Mouse (Mus musculus) C2C12 (cell line): ENCODE results near the gene Mbd3. TPM values are rescaled to one million over a fixed set of nuclear protein-coding genes. Genes with fewer than 3 reads are reported as not detected.

ENCODE experiments used
- H3K27me3 ChIP-seq: one replicate; pipeline ENCODE4 v1.6.1; 2011; ENCODE audit not compliant: control insufficient read depth, insufficient read depth, insufficient read length
- H3K36me3 ChIP-seq: one replicate; pipeline ENCODE4 v1.6.1; 2011; ENCODE audit not compliant: control insufficient read depth, insufficient read depth
- H3K4me3 ChIP-seq: one replicate; pipeline ENCODE4 v1.5.1; 2011; ENCODE audit warnings: mild to moderate bottlenecking, control low read depth; ENCODE audit not compliant: poor library complexity, insufficient read depth, severe bottlenecking
- H3K79me2 ChIP-seq: one replicate; pipeline ENCODE4 v1.6.1; 2011; ENCODE audit not compliant: control insufficient read depth, insufficient read depth
- H3K79me3 ChIP-seq: one replicate; pipeline ENCODE4 v1.6.1; 2011; ENCODE audit warnings: low read depth, control low read depth
- H3ac ChIP-seq: one replicate; pipeline ENCODE3; 2011; ENCODE audit warnings: low read depth; ENCODE audit not compliant: control insufficient read depth, insufficient read length
- CEBPB ChIP-seq: IDR thresholded peaks from one replicate; pipeline ENCODE4 v1.6.1; 2011; ENCODE audit warnings: low read depth, mild to moderate bottlenecking, control low read depth, moderate library complexity
- CTCF ChIP-seq: IDR thresholded peaks from one replicate; pipeline ENCODE4 v1.5.1; 2011; ENCODE audit not compliant: control insufficient read depth, insufficient read depth, insufficient read length
- FOSL1 ChIP-seq: IDR thresholded peaks from one replicate; pipeline ENCODE4 v1.8.0; 2011; ENCODE audit warnings: mild to moderate bottlenecking, low read length; ENCODE audit not compliant: poor library complexity, insufficient read depth, severe bottlenecking
- MAX ChIP-seq: IDR thresholded peaks from one replicate; pipeline ENCODE4 v1.6.1; 2011; ENCODE audit warnings: mild to moderate bottlenecking, control low read depth
- MYOD1 ChIP-seq: IDR thresholded peaks from one replicate; pipeline ENCODE4 v1.6.1; 2011; ENCODE audit warnings: low read depth; ENCODE audit not compliant: control insufficient read depth, insufficient read length
- MYOG ChIP-seq: IDR thresholded peaks from one replicate; pipeline ENCODE4 v1.6.1; 2011; ENCODE audit not compliant: control insufficient read depth, insufficient read length; ENCODE audit errors: extremely low read depth
- USF1 ChIP-seq: IDR thresholded peaks from one replicate; pipeline ENCODE4 v1.6.1; 2011; ENCODE audit warnings: low read depth, mild to moderate bottlenecking, control low read depth, moderate library complexity
- polyA plus RNA-seq: library from polyadenylated mRNA; unstranded; fragments of >200 nt; fragmentation: generic; extraction: Trizol; gene quantifications from one replicate; pipeline ENCODE4 v1.2.1, GENCODE M21; 2012; ENCODE audit warnings: missing spikeins

The Mbd3 gene
- polyA plus RNA-seq, 1 experiment = 326 TPM

GRCm38 (mm10) chr10:80442989-80443388 is 43.6 kb upstream of the Mbd3 start:
- Histone ChIP-seq H3K79me2 (no peaks in the 10 kb centered on the region), H3ac (no peak overlapping the region), H3K36me3 (no peaks in the 10 kb centered on the region), H3K4me3 (no peak overlapping the region), H3K27me3 (peaks cover 13% of the 10 kb centered on the region), H3K79me3 (no peaks in the 10 kb centered on the region)
- no peak for TF ChIP-seq MYOG
- TF ChIP-seq FOSL1 = no peak
- no peak for TF ChIP-seq MAX
- no peak for TF ChIP-seq MYOD1
- no peak for TF ChIP-seq USF1
- no peak for TF ChIP-seq CEBPB
- no peak for TF ChIP-seq CTCF

- Histone ChIP-seq H3K79me2 (no peaks in the 10 kb centered on the region), H3K79me3 (no peaks in the 10 kb centered on the region), H3K36me3 (no peaks in the 10 kb centered on the region), H3ac (no peak overlapping the region), H3K4me3 (no peak overlapping the region), H3K27me3 (peaks cover 4% of the 10 kb centered on the region)
- TF ChIP-seq MYOG = no peak
- no peak for TF ChIP-seq MYOD1
- no peak for TF ChIP-seq CEBPB
- no peak for TF ChIP-seq FOSL1
- TF ChIP-seq CTCF = no peak
- TF ChIP-seq USF1 = no peak
- TF ChIP-seq MAX = no peak
These were observed 42.2 kb upstream of the Mbd3 start for GRCm38 (mm10) chr10:80441598-80441997.

- peaks cover 4% of the 10 kb centered on the region for H3K27me3 ChIP-seq
- H3K4me3 ChIP-seq = no peak overlapping the region
- no peak overlapping the region for H3ac ChIP-seq
- H3K79me3 ChIP-seq = no peaks in the 10 kb centered on the region
- TF ChIP-seq MYOD1 (no peak), USF1 (no peak), MYOG (no peak), CEBPB (no peak), CTCF (no peak), FOSL1 (no peak), MAX (no peak)
- no peaks in the 10 kb centered on the region for H3K36me3 ChIP-seq
- no peaks in the 10 kb centered on the region for H3K79me2 ChIP-seq
These were observed 40.7 kb upstream of the Mbd3 start for GRCm38 (mm10) chr10:80440031-80440430.

GRCm38 (mm10) chr10:80437973-80438372 is 38.6 kb upstream of the Mbd3 start:
- Histone ChIP-seq H3K79me2 (peaks cover 4% of the 10 kb centered on the region), H3K27me3 (no peaks in the 10 kb centered on the region), H3ac (no peak overlapping the region), H3K4me3 (no peak overlapping the region), H3K36me3 (no peaks in the 10 kb centered on the region), H3K79me3 (peaks cover 4% of the 10 kb centered on the region)
- TF ChIP-seq CTCF (no peak), MYOG (no peak), MYOD1 (no peak), CEBPB (no peak), MAX (no peak), USF1 (no peak), FOSL1 (no peak)

- H3K4me3 ChIP-seq = no peak overlapping the region
- no peaks in the 10 kb centered on the region for H3K27me3 ChIP-seq
- TF ChIP-seq CEBPB (peak; percentile 53), MYOG (no peak)
- peaks cover 21% of the 10 kb centered on the region for H3K79me2 ChIP-seq
- H3K79me3 ChIP-seq = peaks cover 21% of the 10 kb centered on the region
- H3K36me3 ChIP-seq = no peaks in the 10 kb centered on the region
- no peak overlapping the region for H3ac ChIP-seq
These were observed 36.9 kb upstream of the Mbd3 start for GRCm38 (mm10) chr10:80436276-80436675.

- H3K4me3 ChIP-seq = no peak overlapping the region
- TF ChIP-seq MYOD1 = no peak
- no peak for TF ChIP-seq CTCF
- no peak for TF ChIP-seq CEBPB
- no peak for TF ChIP-seq USF1
- TF ChIP-seq FOSL1 = no peak
- TF ChIP-seq MYOG = no peak
- TF ChIP-seq MAX = no peak
- peaks cover 26% of the 10 kb centered on the region for H3K79me2 ChIP-seq
- no peaks in the 10 kb centered on the region for H3K36me3 ChIP-seq
- peaks cover 26% of the 10 kb centered on the region for H3K79me3 ChIP-seq
- no peak overlapping the region for H3ac ChIP-seq
- no peaks in the 10 kb centered on the region for H3K27me3 ChIP-seq
These were observed 36.4 kb upstream of the Mbd3 start for GRCm38 (mm10) chr10:80435764-80436163.
